In genomic region chr2:144431286-144431825, GRCm38 (mm10) we compare ENCODE assay signal across 20 mouse cellular contexts.
DNase-seq lines count a peak whose midpoint lies in the region; ATAC-seq and TF ChIP-seq lines count a peak whose summit lies in the region.
"Had no signal": no experiment of that assay in that cellular context is flagged by ENCODE, and none has a peak within 500 bp of the region (broad histone marks: within the 10 kb centered on the region; RNA-seq: fewer than 3 reads in every experiment).

No protein-coding gene starts in this region.

- H3K27me3 ChIP-seq in small intestine, adult 2 months (ENCODE audit: control insufficient read depth, insufficient read depth, low read length) = no peaks in the 10 kb centered on the region
- H3K27me3 ChIP-seq in midbrain, embryonic 14.5 days (ENCODE audit: control insufficient read depth, insufficient read depth, low read length) = no peaks in the 10 kb centered on the region
- H3K27me3 ChIP-seq: embryonic facial prominence, embryonic 12.5 days; forebrain, embryonic 15.5 days; Patski had no signal

- H3K4me3 ChIP-seq in small intestine, adult 2 months (ENCODE audit: low read depth, low read length) = no peak overlapping the region
- H3K4me3 ChIP-seq in midbrain, embryonic 14.5 days (replicated peaks; ENCODE audit: low read depth, low read length) = no peak overlapping the region
- H3K4me3 ChIP-seq: embryonic facial prominence, embryonic 12.5 days; forebrain, embryonic 15.5 days; heart, embryonic 10.5 days; hindbrain, embryonic 12.5 days had no signal

- 27% methylated on average over 5 of the region's 5 CpGs for WGBS in small intestine, adult 2 months
- 82% methylated on average over 5 of the region's 5 CpGs for WGBS in midbrain, embryonic 14.5 days

- H3K9ac ChIP-seq in midbrain, embryonic 14.5 days (replicated peaks; ENCODE audit: low read length) = no peak overlapping the region
- H3K9ac ChIP-seq: embryonic facial prominence, embryonic 12.5 days; forebrain, embryonic 15.5 days; hindbrain, embryonic 12.5 days had no signal

- TF ChIP-seq POLR2A in small intestine, adult 2 months (IDR thresholded peaks at IDR 0.05; ENCODE audit: low read depth, low read length) = peak; percentile 29; the same call in 1 of the 2 replicates

- H3K27ac ChIP-seq in small intestine, adult 2 months (ENCODE audit: insufficient read depth, low read depth, low read length) = peak overlapping the region; percentile 81
- H3K27ac ChIP-seq in midbrain, embryonic 14.5 days (replicated peaks; ENCODE audit: low read depth, low read length) = no peak overlapping the region
- H3K27ac ChIP-seq: embryonic facial prominence, embryonic 12.5 days; forebrain, embryonic 15.5 days; heart, embryonic 10.5 days; hindbrain, embryonic 12.5 days had no signal

- H3K4me1 ChIP-seq in small intestine, adult 2 months (ENCODE audit: control insufficient read depth, insufficient read depth, insufficient read length, low read length) = peaks cover 25% of the 10 kb centered on the region
- no peaks in the 10 kb centered on the region for H3K4me1 ChIP-seq in midbrain, embryonic 14.5 days (ENCODE audit: control insufficient read depth, insufficient read depth, low read length)
- H3K4me1 ChIP-seq: embryonic facial prominence, embryonic 12.5 days; forebrain, embryonic 15.5 days; heart, embryonic 10.5 days; hindbrain, embryonic 12.5 days had no signal

- peak; percentile 24 for DNase-seq in layer of hippocampus, adult 9-10 months (ENCODE audit: low spot score)
- DNase-seq in layer of hippocampus, postnatal 25 days (ENCODE audit: extremely low spot score in 1 of 2, low spot score in 1 of 2) = no peak
- DNase-seq in retina, postnatal 1 day = peak; percentile 31
- DNase-seq in retina, embryonic 14.5 days (ENCODE audit: low spot score) = no peak
- no peak for DNase-seq in midbrain, embryonic 14.5 days
- DNase-seq: adrenal gland, postnatal 14 days; cerebellum, adult 8-10 months; cerebellum, postnatal 14 days; gastrocnemius, postnatal 10 days; heart, adult 18-20 months; heart, postnatal 10 days; heart, postnatal 4 days had no signal

- no peak for TF ChIP-seq CTCF in small intestine, adult 2 months (IDR thresholded peaks at IDR 0.05; ENCODE audit: extremely low read depth, insufficient read length, insufficient replicate concordance, low read depth, low read length)

- H3K4me2 ChIP-seq in midbrain, embryonic 14.5 days (ENCODE audit: low read length) = no peak overlapping the region
- H3K4me2 ChIP-seq: embryonic facial prominence, embryonic 12.5 days; forebrain, embryonic 15.5 days; hindbrain, embryonic 12.5 days had no signal

- H3K36me3 ChIP-seq in small intestine, adult 2 months (ENCODE audit: control insufficient read depth, insufficient read depth, low read length) = no peaks in the 10 kb centered on the region
- H3K36me3 ChIP-seq in midbrain, embryonic 14.5 days (ENCODE audit: control insufficient read depth, insufficient read depth, low read length) = no peaks in the 10 kb centered on the region
- H3K36me3 ChIP-seq: embryonic facial prominence, embryonic 12.5 days; forebrain, embryonic 15.5 days; heart, embryonic 10.5 days; hindbrain, embryonic 12.5 days had no signal

- no peak for ATAC-seq in midbrain, embryonic 14.5 days (ENCODE audit: low FRiP score, low TSS enrichment)
- ATAC-seq in frontal cortex, adult (ENCODE audit: low TSS enrichment) = no peak
- ATAC-seq: activated CD4-positive, CD25-positive, alpha-beta regulatory T cell, adult 4 months; forebrain, embryonic 15.5 days; Patski had no signal

- H3K9me3 ChIP-seq in midbrain, embryonic 14.5 days (ENCODE audit: control insufficient read depth, low read length) = no peaks in the 10 kb centered on the region
- H3K9me3 ChIP-seq: embryonic facial prominence, embryonic 12.5 days; forebrain, embryonic 15.5 days; heart, embryonic 10.5 days; hindbrain, embryonic 12.5 days had no signal

Comparison
In these comparisons a context has a peak if more than half of its experiments do, and no peak if none do; other contexts are left out.
1. DNase-seq: peak in layer of hippocampus, adult 9-10 months (single experiment) and retina, postnatal 1 day (single experiment); none in layer of hippocampus, postnatal 25 days (0 of 2), retina, embryonic 14.5 days (single experiment) and midbrain, embryonic 14.5 days (single experiment).